Mouse (Mus musculus): ENCODE results near the gene 6030468B19Rik. TPM values are rescaled to one million over a fixed set of nuclear protein-coding genes. Genes with fewer than 3 reads are reported as not detected.

6030468B19Rik gene
- total RNA-seq, 1 experiment = not detected

DNA sequence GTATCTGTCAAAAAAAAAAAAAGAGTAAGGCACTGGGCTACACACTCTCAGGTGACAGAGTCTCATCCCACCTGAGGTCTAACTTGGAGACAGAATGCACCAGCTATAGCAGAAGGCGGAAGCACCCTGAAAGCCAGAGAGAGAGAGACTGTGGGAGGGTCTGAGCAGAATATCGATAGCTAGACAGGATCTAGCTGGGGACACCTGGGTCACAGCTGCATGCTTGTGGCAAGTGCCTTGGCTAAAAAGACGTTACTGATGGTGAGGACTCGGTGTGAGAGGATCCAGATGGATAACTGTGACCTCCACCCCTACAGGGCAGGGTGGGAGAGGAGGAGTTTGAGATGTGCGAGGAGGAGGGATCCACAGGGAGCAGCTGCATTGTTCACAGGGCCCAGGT lies 506 bp upstream of the 6030468B19Rik start:
- in situ Hi-C loops (cut with MboI; ENCODE audit: low sequenced_read_pairs in 2 of 2, unreplicated experiment in 2 of 2) = no loop called here
- H3K9ac ChIP-seq (ENCODE audit: insufficient read depth, low read depth, low read length, poor library complexity, severe bottlenecking) = no peak overlapping the region
- peaks cover 0 to 19% of the 10 kb centered on the region in 2 experiments; a peak in 1 of 4 replicates for H3K4me1 ChIP-seq (ENCODE audit: control insufficient read depth in 2 of 2, insufficient read depth in 2 of 2, low read length in 2 of 2, poor library complexity in 1 of 2)
- H3K27ac ChIP-seq (ENCODE audit: insufficient read depth, low read depth, low read length, poor library complexity, severe bottlenecking) = no peak overlapping the region
- H3K4me3 ChIP-seq (ENCODE audit: insufficient read depth in 1 of 2, low read depth in 1 of 2, low read length in 2 of 2, poor library complexity in 1 of 2, severe bottlenecking in 1 of 2) = no peak overlapping the region
- no peaks in the 10 kb centered on the region for H3K9me3 ChIP-seq (ENCODE audit: control insufficient read depth, insufficient read depth, low read depth, low read length)
- TF ChIP-seq ZC3H11A (IDR thresholded peaks at IDR 0.05; ENCODE audit: borderline replicate concordance, low read depth, low read length) = no peak
- TF ChIP-seq MAFK (IDR thresholded peaks at IDR 0.05; ENCODE audit: insufficient read depth, low read depth, low read length) = no peak
- TF ChIP-seq HCFC1 (IDR thresholded peaks at IDR 0.05; ENCODE audit: borderline replicate concordance, insufficient read depth, low read length) = no peak
- DNase-seq (ENCODE audit: low read depth, low spot score) = no peak
- H3K36me3 ChIP-seq (ENCODE audit: control insufficient read depth, insufficient read depth, low read length, poor library complexity, severe bottlenecking) = no peaks in the 10 kb centered on the region

DNA sequence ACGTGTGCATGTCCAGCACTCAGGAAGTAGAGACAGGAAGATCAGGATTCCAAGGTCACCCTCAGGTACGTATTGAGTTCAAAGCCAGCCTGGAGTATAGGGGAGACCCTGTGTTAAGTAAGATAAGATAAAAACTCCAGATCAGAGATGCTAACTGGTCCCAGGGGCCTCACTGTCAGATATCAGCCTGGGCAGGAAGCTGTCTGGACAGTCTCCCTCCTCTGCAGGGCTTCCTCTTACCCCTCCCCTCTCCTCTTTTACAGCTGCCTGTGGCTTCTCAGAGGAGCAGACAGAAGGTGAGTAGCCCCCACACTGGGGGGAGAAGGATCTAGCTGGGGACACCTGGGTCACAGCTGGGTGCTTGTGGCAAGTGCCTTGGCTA lies 691 bp downstream of the 6030468B19Rik start:
- peaks cover 0 to 13% of the 10 kb centered on the region in 2 experiments; a peak in 1 of 4 replicates for H3K4me1 ChIP-seq (ENCODE audit: control insufficient read depth in 2 of 2, insufficient read depth in 2 of 2, low read length in 2 of 2, poor library complexity in 1 of 2)
- in situ Hi-C loops (cut with MboI; ENCODE audit: low sequenced_read_pairs in 2 of 2, unreplicated experiment in 2 of 2) = no loop called here
- no peak overlapping the region for H3K27ac ChIP-seq (ENCODE audit: insufficient read depth, low read depth, low read length, poor library complexity, severe bottlenecking)
- TF ChIP-seq HCFC1 (IDR thresholded peaks at IDR 0.05; ENCODE audit: borderline replicate concordance, insufficient read depth, low read length) (no peak), CHD2 (IDR thresholded peaks at IDR 0.05; ENCODE audit: low read depth, low read length) (no peak), ZC3H11A (IDR thresholded peaks at IDR 0.05; ENCODE audit: borderline replicate concordance, low read depth, low read length) (no peak), ZNF384 (IDR thresholded peaks at IDR 0.05; ENCODE audit: low read depth, low read length) (no peak), MAFK (IDR thresholded peaks at IDR 0.05; ENCODE audit: insufficient read depth, low read depth, low read length) (no peak)
- H3K4me3 ChIP-seq (ENCODE audit: insufficient read depth in 1 of 2, low read depth in 1 of 2, low read length in 2 of 2, poor library complexity in 1 of 2, severe bottlenecking in 1 of 2) = no peak overlapping the region
- no peaks in the 10 kb centered on the region for H3K9me3 ChIP-seq (ENCODE audit: control insufficient read depth, insufficient read depth, low read depth, low read length)
- H3K36me3 ChIP-seq (ENCODE audit: control insufficient read depth, insufficient read depth, low read length, poor library complexity, severe bottlenecking) = no peaks in the 10 kb centered on the region
- DNase-seq (ENCODE audit: low read depth, low spot score) = no peak
- H3K9ac ChIP-seq (ENCODE audit: insufficient read depth, low read depth, low read length, poor library complexity, severe bottlenecking) = no peak overlapping the region

DNA sequence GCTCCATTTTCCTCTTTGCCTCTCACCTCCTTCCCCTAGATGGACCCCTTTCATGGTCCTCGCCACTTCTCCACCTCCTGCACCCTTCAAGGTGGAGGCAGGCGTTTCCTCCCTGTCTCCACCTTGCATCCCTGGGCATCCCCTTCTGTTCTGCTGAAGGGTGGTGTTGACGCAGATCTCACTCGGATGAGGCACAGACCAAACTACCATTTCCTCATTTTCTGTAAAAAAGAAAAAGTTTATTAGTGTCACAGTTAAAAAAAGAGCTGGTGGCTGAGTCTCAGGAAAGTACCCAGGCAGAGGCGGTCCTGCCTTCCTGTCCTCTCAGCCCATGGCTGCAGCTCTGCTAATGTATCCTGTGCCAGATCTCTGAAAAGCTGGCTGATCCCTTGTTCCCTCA lies 1.7 kb downstream of the 6030468B19Rik start:
- Histone ChIP-seq H3K4me3 (ENCODE audit: insufficient read depth in 1 of 2, low read depth in 1 of 2, low read length in 2 of 2, poor library complexity in 1 of 2, severe bottlenecking in 1 of 2) (no peak overlapping the region), H3K9me3 (ENCODE audit: control insufficient read depth, insufficient read depth, low read depth, low read length) (no peaks in the 10 kb centered on the region), H3K9ac (ENCODE audit: insufficient read depth, low read depth, low read length, poor library complexity, severe bottlenecking) (no peak overlapping the region), H3K36me3 (ENCODE audit: control insufficient read depth, insufficient read depth, low read length, poor library complexity, severe bottlenecking) (no peaks in the 10 kb centered on the region), H3K27ac (ENCODE audit: insufficient read depth, low read depth, low read length, poor library complexity, severe bottlenecking) (no peak overlapping the region), H3K4me1 (ENCODE audit: control insufficient read depth in 2 of 2, insufficient read depth in 2 of 2, low read length in 2 of 2, poor library complexity in 1 of 2) (peaks cover 0 to 13% of the 10 kb centered on the region in 2 experiments; a peak in 1 of 4 replicates)
- in situ Hi-C loops (cut with MboI; ENCODE audit: low sequenced_read_pairs in 2 of 2, unreplicated experiment in 2 of 2) = no loop called here
- no peak for DNase-seq (ENCODE audit: low read depth, low spot score)
- no peak for TF ChIP-seq ZC3H11A (IDR thresholded peaks at IDR 0.05; ENCODE audit: borderline replicate concordance, low read depth, low read length)
- no peak for TF ChIP-seq HCFC1 (IDR thresholded peaks at IDR 0.05; ENCODE audit: borderline replicate concordance, insufficient read depth, low read length)
- TF ChIP-seq MAFK (IDR thresholded peaks at IDR 0.05; ENCODE audit: insufficient read depth, low read depth, low read length) = no peak
- TF ChIP-seq CHD2 (IDR thresholded peaks at IDR 0.05; ENCODE audit: low read depth, low read length) = no peak
- no peak for TF ChIP-seq ZNF384 (IDR thresholded peaks at IDR 0.05; ENCODE audit: low read depth, low read length)

DNA sequence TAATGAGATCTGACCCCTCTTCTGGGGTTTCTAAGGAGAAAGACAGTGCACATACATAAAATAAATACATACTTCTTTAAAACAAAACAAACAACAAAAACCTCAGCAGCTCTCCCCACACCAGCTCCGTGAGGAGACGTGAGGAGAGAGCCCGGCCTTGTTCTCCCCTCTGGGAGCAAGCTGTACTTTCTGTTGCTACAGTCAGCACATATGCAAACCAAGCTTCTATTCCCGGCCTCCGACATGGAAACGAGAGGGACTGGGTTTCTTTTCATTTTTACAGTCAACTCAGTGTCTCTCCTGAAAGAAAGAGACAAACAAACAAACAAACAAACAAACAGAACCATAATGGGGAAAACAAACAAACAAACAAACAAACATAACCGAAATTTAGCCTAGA lies 2.6 kb downstream of the 6030468B19Rik start:
- no peak for DNase-seq (ENCODE audit: low read depth, low spot score)
- in situ Hi-C loops (cut with MboI; ENCODE audit: low sequenced_read_pairs in 2 of 2, unreplicated experiment in 2 of 2) = loop anchor here in 1 of 2 experiments (25.0 kb wide), 1 partner anchor 413 kb away; no protein-coding TSS in a partner anchor
- Histone ChIP-seq H3K9ac (ENCODE audit: insufficient read depth, low read depth, low read length, poor library complexity, severe bottlenecking) (no peak overlapping the region), H3K9me3 (ENCODE audit: control insufficient read depth, insufficient read depth, low read depth, low read length) (no peaks in the 10 kb centered on the region), H3K27ac (ENCODE audit: insufficient read depth, low read depth, low read length, poor library complexity, severe bottlenecking) (no peak overlapping the region), H3K4me1 (ENCODE audit: control insufficient read depth in 2 of 2, insufficient read depth in 2 of 2, low read length in 2 of 2, poor library complexity in 1 of 2) (peaks cover 0 to 11% of the 10 kb centered on the region in 2 experiments; a peak in 1 of 4 replicates), H3K4me3 (ENCODE audit: insufficient read depth in 1 of 2, low read depth in 1 of 2, low read length in 2 of 2, poor library complexity in 1 of 2, severe bottlenecking in 1 of 2) (no peak overlapping the region), H3K36me3 (ENCODE audit: control insufficient read depth, insufficient read depth, low read length, poor library complexity, severe bottlenecking) (no peaks in the 10 kb centered on the region)
- TF ChIP-seq MAFK (IDR thresholded peaks at IDR 0.05; ENCODE audit: insufficient read depth, low read depth, low read length) (no peak), CHD2 (IDR thresholded peaks at IDR 0.05; ENCODE audit: low read depth, low read length) (no peak), ZC3H11A (IDR thresholded peaks at IDR 0.05; ENCODE audit: borderline replicate concordance, low read depth, low read length) (no peak), ZNF384 (IDR thresholded peaks at IDR 0.05; ENCODE audit: low read depth, low read length) (no peak), HCFC1 (IDR thresholded peaks at IDR 0.05; ENCODE audit: borderline replicate concordance, insufficient read depth, low read length) (no peak)

DNA sequence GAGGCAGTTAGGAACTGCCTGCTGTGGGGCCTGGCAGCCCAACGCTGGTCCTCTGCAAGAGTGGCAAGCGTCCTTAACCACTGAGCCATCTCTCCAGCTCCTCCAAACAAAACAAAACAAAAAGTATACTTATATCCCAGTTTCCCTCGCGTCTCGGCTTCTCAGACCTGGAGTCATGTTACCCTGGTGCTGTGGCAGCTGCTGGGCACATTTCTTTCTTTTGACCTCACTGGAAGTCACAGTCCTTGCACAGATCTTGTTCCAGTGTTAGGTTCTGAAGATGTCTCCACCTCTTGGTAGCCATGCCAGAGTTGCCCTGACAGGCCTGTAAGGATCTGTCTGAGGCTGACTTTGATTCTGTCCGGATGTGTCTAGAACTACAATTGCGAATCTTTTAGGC lies 4.2 kb downstream of the 6030468B19Rik start:
- Histone ChIP-seq H3K9me3 (ENCODE audit: control insufficient read depth, insufficient read depth, low read depth, low read length) (no peaks in the 10 kb centered on the region), H3K9ac (ENCODE audit: insufficient read depth, low read depth, low read length, poor library complexity, severe bottlenecking) (no peak overlapping the region), H3K36me3 (ENCODE audit: control insufficient read depth, insufficient read depth, low read length, poor library complexity, severe bottlenecking) (no peaks in the 10 kb centered on the region), H3K4me3 (ENCODE audit: insufficient read depth in 1 of 2, low read depth in 1 of 2, low read length in 2 of 2, poor library complexity in 1 of 2, severe bottlenecking in 1 of 2) (no peak overlapping the region), H3K4me1 (ENCODE audit: control insufficient read depth in 2 of 2, insufficient read depth in 2 of 2, low read length in 2 of 2, poor library complexity in 1 of 2) (peaks cover 0 to 13% of the 10 kb centered on the region in 2 experiments; a peak in 1 of 4 replicates), H3K27ac (ENCODE audit: insufficient read depth, low read depth, low read length, poor library complexity, severe bottlenecking) (no peak overlapping the region)
- DNase-seq (ENCODE audit: low read depth, low spot score) = no peak
- TF ChIP-seq ZC3H11A (IDR thresholded peaks at IDR 0.05; ENCODE audit: borderline replicate concordance, low read depth, low read length) (no peak), ZNF384 (IDR thresholded peaks at IDR 0.05; ENCODE audit: low read depth, low read length) (no peak)
- in situ Hi-C loops (cut with MboI; ENCODE audit: low sequenced_read_pairs in 2 of 2, unreplicated experiment in 2 of 2) = loop anchor here in 1 of 2 experiments (25.0 kb wide), 1 partner anchor 414 kb away; no protein-coding TSS in a partner anchor
